Mouse (Mus musculus) gastrocnemius, postnatal 14 days (tissue): ENCODE data around the gene Mphosph9. TPM values are rescaled to one million over a fixed set of nuclear protein-coding genes. Genes with fewer than 3 reads are reported as not detected.
A peak's percentile ranks its signal among the peaks of the same experiment; 100 is the strongest.

ENCODE experiments used
- DNase-seq: peaks from one replicate; pipeline ENCODE4 v3.0.0; 2021; ENCODE audit warnings: mixed read lengths
- intact Hi-C: fragments of 180-260 bp; cut with DNase I; formaldehyde crosslinking; loops from one replicate; pipeline ENCODE4 v1.15.1; 2025; ENCODE audit warnings: low total_unique reads
- total RNA-seq, 2 experiments: library from RNA; stranded (reverse); gene quantifications; 2 replicates each; pipeline ENCODE4 v1.2.3; 2021

The Mphosph9 gene
- total RNA-seq, 2 experiments from 2014 or later: 2.6 to 2.9 TPM

DNA sequence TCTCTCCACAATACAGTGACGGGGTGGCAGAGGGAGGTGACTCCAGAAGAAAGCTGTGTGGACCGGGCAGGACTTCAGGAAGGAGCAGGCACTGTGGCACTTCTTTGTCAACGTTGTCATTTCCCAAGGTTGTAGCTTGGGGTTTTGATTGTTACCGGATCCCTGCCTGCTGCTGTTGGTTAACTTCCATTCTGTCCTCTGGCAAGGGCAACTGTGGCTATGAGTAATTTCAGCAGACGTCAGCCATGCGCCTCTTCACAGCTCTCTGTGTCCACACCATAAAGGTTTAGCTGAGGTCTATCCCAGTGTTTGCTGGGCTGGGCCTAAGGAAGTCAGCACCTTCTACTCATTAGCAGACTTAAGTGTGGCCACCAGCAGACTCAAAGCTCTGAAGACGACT lies 82.9 kb downstream of the Mphosph9 start:
- intact Hi-C loops: loop anchor here (5.0 kb wide), 1 partner anchor 33 kb away; no protein-coding TSS in a partner anchor

DNA sequence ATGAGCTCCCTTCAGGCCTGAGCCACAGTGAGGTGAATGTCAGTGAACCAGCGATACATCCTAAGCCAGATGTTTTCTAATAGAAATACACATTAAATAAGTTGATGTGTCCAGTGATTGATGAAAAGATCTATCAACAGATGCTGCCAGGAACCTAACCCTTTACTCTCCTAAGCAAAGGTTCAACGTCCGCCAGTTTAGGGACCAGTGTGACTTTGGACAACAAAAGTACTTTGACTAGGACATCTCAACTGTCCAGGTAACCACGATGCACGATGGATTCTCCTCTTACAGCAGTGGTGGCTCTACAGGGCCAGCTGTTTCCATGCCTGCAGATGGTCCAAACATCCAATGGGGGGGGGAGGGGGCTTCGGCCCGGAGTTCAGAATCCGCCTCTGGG lies 83.3 kb downstream of the Mphosph9 start:
- no peak for DNase-seq
- intact Hi-C loops: no loop called here

More for the DNA sequence above, 82.9 kb downstream of the Mphosph9 start:
- no peak for DNase-seq

- intact Hi-C loops: no loop called here
- DNase-seq: no peak
These were observed 84.4 kb downstream of the Mphosph9 start for GRCm38 (mm10) chr5:124243236-124243901.

- DNase-seq: no peak
- intact Hi-C loops: no loop called here
These were observed 85.9 kb downstream of the Mphosph9 start for GRCm38 (mm10) chr5:124241686-124242444.

GRCm38 (mm10) chr5:124240841-124241685 lies 86.7 kb downstream of the Mphosph9 start:
- intact Hi-C loops: no loop called here
- DNase-seq: no peak

GRCm38 (mm10) chr5:124236180-124236579 lies 91.6 kb downstream of the Mphosph9 start:
- no peak for DNase-seq
- intact Hi-C loops: no loop called here

DNA sequence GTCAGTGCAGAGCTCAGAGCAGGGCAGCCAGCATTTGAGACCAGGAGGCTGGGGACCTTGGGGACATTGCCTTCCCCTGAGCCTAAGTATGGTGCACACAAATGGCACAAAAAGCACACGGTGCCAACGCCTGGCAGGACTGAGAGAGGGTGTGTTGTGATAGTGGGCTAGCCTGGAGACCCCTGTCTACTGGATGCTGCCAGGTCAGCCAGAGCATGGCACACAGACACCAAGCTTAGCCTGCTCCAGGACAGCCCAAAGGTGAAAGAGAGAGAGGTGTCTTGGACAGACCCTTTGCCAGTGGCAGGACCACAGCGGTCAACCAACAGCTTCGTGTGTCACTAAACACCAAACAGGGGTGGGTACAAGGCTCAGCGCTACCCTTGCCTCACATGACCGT lies 93.0 kb downstream of the Mphosph9 start:
- intact Hi-C loops: no loop called here
- DNase-seq: no peak

GRCm38 (mm10) chr5:124233874-124234661 lies 93.7 kb downstream of the Mphosph9 start:
- intact Hi-C loops: no loop called here

GRCm38 (mm10) chr5:124233144-124233465 lies 94.7 kb downstream of the Mphosph9 start:
- no peak for DNase-seq
- intact Hi-C loops: no loop called here

More at GRCm38 (mm10) chr5:124233874-124234661, 93.7 kb downstream of the Mphosph9 start:
- DNase-seq: no peak

DNA sequence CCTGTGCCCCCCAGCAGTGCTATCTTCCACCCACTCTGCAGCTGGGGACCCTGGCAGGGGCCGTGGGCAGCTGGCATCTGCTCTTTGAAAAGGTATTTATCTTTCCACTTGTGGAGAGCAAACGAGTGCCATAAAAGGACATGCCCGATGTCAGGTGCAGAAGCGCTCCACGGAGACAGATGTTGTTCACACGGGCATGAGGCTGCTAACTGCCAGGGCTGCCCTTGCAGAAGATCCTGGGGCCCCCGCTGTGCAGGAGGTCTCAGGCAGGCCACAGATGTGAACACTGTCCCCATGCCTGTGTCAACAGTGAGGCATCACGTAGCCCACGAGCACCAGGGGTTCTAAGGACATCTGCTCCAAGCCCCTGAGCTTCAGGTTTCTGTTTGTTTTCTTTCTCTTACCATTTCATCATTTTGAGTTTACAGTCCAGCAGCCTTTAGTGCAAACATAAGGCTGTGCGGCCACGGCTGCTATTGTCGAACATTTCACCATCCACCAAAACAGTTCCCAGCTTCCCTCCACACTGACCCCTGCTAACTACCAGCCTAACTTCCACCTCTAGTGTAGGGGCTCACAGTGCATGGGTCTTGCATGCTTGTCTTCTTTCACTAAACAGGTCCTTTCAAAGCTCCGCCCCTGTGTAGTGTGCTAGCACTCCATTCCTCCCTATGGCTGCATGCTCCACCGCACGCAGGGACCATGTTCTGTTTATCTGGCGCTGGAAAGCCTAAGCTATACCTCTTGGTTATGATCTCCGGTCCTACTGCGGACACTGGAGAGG lies 95.2 kb downstream of the Mphosph9 start:
- intact Hi-C loops: no loop called here
- DNase-seq: no peak

- no peak for DNase-seq
- intact Hi-C loops: no loop called here
These were observed 97.3 kb downstream of the Mphosph9 start for GRCm38 (mm10) chr5:124230461-124230860.

DNA sequence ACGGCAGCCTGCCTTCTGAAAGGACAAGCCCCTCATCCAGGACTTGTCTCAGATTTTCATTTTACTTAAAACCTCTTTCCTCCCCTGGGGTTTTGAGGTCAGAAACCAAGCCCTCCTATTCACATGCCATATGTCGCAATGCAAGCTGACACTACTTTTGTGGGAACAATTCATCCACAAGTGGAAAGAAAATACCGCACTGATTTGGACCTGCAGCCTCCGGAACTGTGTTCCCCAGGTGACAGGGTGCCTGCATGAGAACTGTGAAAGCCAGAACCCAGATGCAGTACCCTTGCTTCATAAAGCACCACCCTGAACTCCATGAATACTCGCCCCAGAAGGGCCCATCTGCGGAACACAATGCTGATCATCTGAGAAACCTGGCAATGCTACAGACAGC lies 100.6 kb downstream of the Mphosph9 start:
- DNase-seq: no peak
- intact Hi-C loops: no loop called here

DNA sequence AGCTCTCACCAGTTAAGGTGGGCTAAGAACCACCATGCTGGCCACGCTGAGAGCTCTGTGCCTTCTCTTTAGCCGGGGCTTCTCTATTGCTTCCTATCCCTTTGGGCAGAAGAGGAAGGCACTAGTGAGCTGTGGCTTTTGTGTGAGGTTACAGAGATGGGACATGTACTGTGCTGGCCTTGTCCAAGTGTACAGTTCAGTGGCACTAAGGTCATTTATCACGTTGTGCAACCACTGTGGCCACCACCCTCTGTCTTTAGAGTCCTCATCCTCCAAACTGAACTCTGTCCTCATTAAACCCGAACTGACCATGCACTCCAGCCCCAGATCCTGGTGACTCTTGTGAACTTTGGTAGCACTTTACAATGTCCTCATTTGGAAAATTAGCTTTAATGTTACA lies 101.3 kb downstream of the Mphosph9 start:
- no peak for DNase-seq
- intact Hi-C loops: no loop called here

- DNase-seq: no peak
- intact Hi-C loops: no loop called here
These were observed 101.9 kb downstream of the Mphosph9 start for GRCm38 (mm10) chr5:124225891-124226290.

- intact Hi-C loops: no loop called here
- peak; percentile 49 for DNase-seq
These were observed 103.3 kb downstream of the Mphosph9 start for GRCm38 (mm10) chr5:124224321-124225092.

- DNase-seq: no peak
- intact Hi-C loops: no loop called here
These were observed 104.2 kb downstream of the Mphosph9 start for GRCm38 (mm10) chr5:124223574-124223973.

- intact Hi-C loops: no loop called here
- DNase-seq: peak; percentile 65
These were observed 105.1 kb downstream of the Mphosph9 start for GRCm38 (mm10) chr5:124222696-124223095.

DNA sequence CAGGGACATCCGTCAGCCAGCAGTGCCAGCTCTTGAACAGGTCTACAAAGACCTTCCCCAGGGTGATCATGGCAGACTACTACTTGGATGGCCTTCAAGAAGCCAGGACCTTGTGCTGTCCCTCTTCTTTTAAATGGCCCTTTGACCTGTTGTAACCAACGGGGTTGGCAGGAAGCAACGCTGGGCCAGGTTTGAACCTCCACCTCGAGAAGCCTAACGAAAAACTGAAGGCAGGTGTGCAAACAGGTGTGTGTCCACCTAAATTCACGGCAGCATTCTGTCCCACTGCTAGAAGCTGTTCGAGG lies 106.1 kb downstream of the Mphosph9 start:
- intact Hi-C loops: no loop called here
- DNase-seq: no peak
